Mouse (Mus musculus): Measurements from ENCODE around the gene Mael. TPM values are rescaled to one million over a fixed set of nuclear protein-coding genes. Genes with fewer than 3 reads are reported as not detected.

The Mael gene
- polyA plus RNA-seq, 2 experiments = 0.04 TPM; not detected in 1

DNA sequence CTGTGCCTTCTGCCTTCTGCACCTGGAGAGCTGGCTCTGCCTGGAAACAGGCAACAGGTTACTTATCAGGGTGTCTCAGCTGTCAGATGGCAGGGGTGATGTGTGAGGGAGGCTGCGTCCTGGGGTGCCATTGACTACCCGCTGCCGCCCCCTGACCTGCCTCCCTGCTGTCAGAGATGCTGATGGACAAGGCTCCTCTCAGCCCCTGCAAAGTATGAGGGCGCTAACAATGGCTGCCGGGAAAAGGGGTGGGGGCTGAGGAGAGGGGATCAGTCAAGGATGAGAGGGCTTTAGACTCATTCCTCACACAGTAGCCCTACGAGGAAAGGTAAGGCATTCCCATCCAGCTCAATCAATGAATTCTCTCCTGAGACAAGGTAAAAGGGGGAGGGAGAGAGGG, 17.8 kb upstream of the Mael start:
- Histone ChIP-seq H3K27ac (replicated peaks; ENCODE audit: low read depth, low read length) (no peak overlapping the region), H3K4me3 (replicated peaks; ENCODE audit: low read length) (no peak overlapping the region), H3K4me2 (replicated peaks; ENCODE audit: low read depth, low read length, severe bottlenecking) (no peak overlapping the region), H3K27me3 (ENCODE audit: control insufficient read depth, insufficient read depth, low read length) (peaks cover 18% of the 10 kb centered on the region), H3K4me1 (ENCODE audit: control insufficient read depth, insufficient read depth, low read length) (no peaks in the 10 kb centered on the region), H3K9me3 (ENCODE audit: control insufficient read depth, low read length) (no peaks in the 10 kb centered on the region), H3K9ac (ENCODE audit: low read depth, low read length, severe bottlenecking) (no peak overlapping the region), H3K36me3 (ENCODE audit: control insufficient read depth, insufficient read depth, low read length) (no peaks in the 10 kb centered on the region)
- TF ChIP-seq POLR2A (IDR thresholded peaks at IDR 0.05; ENCODE audit: borderline replicate concordance, extremely low read depth, insufficient read depth, insufficient read length) = no peak
- 26% methylated on average over 6 of the region's 6 CpGs for WGBS
- DNase-seq (ENCODE audit: low spot score) (no peak), ATAC-seq (ENCODE audit: low FRiP score, low read depth) (no peak)

DNA sequence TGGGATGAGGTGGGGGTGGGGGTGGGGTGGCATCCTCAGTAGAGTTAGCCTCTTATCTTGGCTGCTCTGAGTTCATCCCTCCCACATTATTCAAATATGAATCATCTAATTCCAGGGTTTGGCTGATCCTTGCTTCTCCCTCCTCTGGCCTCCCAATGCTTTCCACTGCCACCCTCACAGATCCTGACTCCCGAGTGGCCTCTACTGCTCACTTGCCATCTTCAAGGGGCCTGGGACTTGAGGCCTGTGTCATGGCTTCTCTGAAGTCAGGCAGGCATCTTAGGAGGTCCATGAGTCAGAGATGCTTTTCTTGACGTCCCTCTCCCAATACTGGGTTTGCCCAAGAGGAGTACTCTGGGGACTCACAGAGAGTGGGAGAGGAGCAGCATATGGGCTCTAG, 17.1 kb upstream of the Mael start:
- H3K4me2 ChIP-seq (replicated peaks; ENCODE audit: low read depth, low read length, severe bottlenecking) = no peak overlapping the region
- no peak overlapping the region for H3K27ac ChIP-seq (replicated peaks; ENCODE audit: low read depth, low read length)
- H3K4me1 ChIP-seq (ENCODE audit: control insufficient read depth, insufficient read depth, low read length) = no peaks in the 10 kb centered on the region

DNA sequence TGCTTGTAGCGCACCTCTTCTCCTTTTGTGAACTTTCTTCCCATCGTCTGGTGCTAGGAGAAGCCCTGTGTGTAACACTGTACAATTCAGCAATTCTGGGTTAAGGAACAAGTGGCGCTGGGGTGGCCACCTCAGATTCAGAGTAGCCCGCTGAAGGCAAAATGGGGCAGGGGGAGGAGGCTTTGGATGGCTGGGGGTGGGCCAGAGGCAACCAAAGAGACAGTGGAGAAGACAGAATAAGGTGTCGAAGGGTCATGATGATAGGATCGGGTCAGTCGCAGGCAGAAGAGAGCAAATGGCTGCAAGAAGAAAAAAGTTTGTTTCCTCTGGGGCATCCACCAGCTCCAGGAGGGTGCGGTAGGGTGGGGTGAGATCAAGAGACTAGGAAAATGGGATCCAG, 16.5 kb upstream of the Mael start:
- H3K36me3 ChIP-seq (ENCODE audit: control insufficient read depth, insufficient read depth, low read length) = no peaks in the 10 kb centered on the region
- WGBS = 37% methylated on average over 8 of the region's 8 CpGs
- no peaks in the 10 kb centered on the region for H3K4me1 ChIP-seq (ENCODE audit: control insufficient read depth, insufficient read depth, low read length)
- ATAC-seq (ENCODE audit: low FRiP score, low read depth) (no peak), DNase-seq (ENCODE audit: low spot score) (no peak)
- no peak for TF ChIP-seq POLR2A (IDR thresholded peaks at IDR 0.05; ENCODE audit: borderline replicate concordance, extremely low read depth, insufficient read depth, insufficient read length)
- H3K27me3 ChIP-seq (ENCODE audit: control insufficient read depth, insufficient read depth, low read length) = peaks cover 18% of the 10 kb centered on the region
- no peak overlapping the region for H3K9ac ChIP-seq (ENCODE audit: low read depth, low read length, severe bottlenecking)
- no peaks in the 10 kb centered on the region for H3K9me3 ChIP-seq (ENCODE audit: control insufficient read depth, low read length)
- no peak overlapping the region for H3K27ac ChIP-seq (replicated peaks; ENCODE audit: low read depth, low read length)
- H3K4me3 ChIP-seq (replicated peaks; ENCODE audit: low read length) = no peak overlapping the region
- no peak overlapping the region for H3K4me2 ChIP-seq (replicated peaks; ENCODE audit: low read depth, low read length, severe bottlenecking)

More for the DNA sequence above, 17.1 kb upstream of the Mael start:
- H3K9ac ChIP-seq (ENCODE audit: low read depth, low read length, severe bottlenecking) = no peak overlapping the region
- no peak overlapping the region for H3K4me3 ChIP-seq (replicated peaks; ENCODE audit: low read length)
- DNase-seq (ENCODE audit: low spot score) (no peak), ATAC-seq (ENCODE audit: low FRiP score, low read depth) (no peak)
- no peaks in the 10 kb centered on the region for H3K9me3 ChIP-seq (ENCODE audit: control insufficient read depth, low read length)
- TF ChIP-seq POLR2A (IDR thresholded peaks at IDR 0.05; ENCODE audit: borderline replicate concordance, extremely low read depth, insufficient read depth, insufficient read length) = no peak
- H3K27me3 ChIP-seq (ENCODE audit: control insufficient read depth, insufficient read depth, low read length) = peaks cover 18% of the 10 kb centered on the region
- no peaks in the 10 kb centered on the region for H3K36me3 ChIP-seq (ENCODE audit: control insufficient read depth, insufficient read depth, low read length)
- 42% methylated on average over 2 of the region's 2 CpGs for WGBS

DNA sequence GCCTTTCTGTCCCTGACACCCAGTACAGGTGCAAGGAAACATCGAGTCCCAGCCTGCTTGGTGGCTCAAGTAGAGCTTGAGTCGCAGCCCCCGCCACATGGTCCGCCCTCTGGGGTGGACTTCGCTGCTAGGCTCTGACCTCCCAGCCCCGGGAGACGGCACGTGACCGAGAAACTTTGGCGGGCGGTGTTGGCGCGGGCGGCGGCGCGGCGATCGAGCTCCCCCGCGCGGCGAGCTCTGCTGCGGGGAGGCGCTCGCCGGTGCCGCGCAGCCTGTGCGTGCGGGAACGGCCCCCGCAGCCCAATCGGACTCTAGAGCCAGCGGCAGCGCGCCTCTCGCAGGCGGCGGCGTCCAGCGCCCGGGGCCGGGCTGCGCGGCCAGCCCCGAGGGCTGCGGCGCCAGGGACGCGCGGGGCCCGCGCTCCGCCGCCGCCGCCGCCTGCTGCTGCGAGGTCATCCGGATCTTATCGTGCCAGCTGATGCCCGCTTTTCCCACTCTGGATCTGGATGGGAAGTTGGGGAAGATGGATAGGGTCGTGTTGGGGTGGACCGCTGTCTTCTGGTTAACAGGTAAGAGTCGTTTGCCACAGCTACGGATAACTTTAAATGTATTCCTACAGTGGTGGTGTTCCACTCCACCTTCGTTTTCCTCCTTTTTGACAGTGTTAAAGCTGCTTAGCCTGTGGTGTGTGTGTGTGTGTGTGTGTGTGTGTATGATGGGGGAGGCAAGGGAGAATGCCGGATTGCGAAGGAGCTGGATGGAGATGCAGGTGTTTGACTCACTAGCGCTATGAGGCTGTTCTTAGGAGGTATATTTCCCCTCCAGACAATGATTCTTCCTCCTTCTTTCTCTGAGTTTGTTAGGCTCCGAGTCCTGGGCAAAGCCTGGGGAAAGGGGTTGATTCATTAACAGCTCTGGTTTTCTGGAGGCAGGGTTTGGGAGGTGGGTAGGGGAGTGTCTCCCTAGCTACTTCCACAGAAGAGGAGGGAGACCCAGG, 15.6 kb upstream of the Mael start, which contains the start of gene Ildr2:
TSS of gene Ildr2 (plus strand) at position 242 of the 997 bp plus-strand sequence.
- DNase-seq (ENCODE audit: low spot score) (no peak), ATAC-seq (ENCODE audit: low FRiP score, low read depth) (peak; percentile 67)
- TF ChIP-seq POLR2A (IDR thresholded peaks at IDR 0.05; ENCODE audit: borderline replicate concordance, extremely low read depth, insufficient read depth, insufficient read length) = no peak
- 1% methylated on average over 62 of the region's 72 CpGs for WGBS
- H3K4me1 ChIP-seq (ENCODE audit: control insufficient read depth, insufficient read depth, low read length) = no peaks in the 10 kb centered on the region
- peak within 1 kb of the TSS; percentile 49 for H3K4me3 ChIP-seq (replicated peaks; ENCODE audit: low read length)
- peaks cover 18% of the 10 kb centered on the region for H3K27me3 ChIP-seq (ENCODE audit: control insufficient read depth, insufficient read depth, low read length)
- H3K27ac ChIP-seq (replicated peaks; ENCODE audit: low read depth, low read length) = no peak within 1 kb of the TSS
- no peaks in the 10 kb centered on the region for H3K9me3 ChIP-seq (ENCODE audit: control insufficient read depth, low read length)
- H3K4me2 ChIP-seq (replicated peaks; ENCODE audit: low read depth, low read length, severe bottlenecking) = peak within 1 kb of the TSS; percentile 91
- no peaks in the 10 kb centered on the region for H3K36me3 ChIP-seq (ENCODE audit: control insufficient read depth, insufficient read depth, low read length)
- peak within 1 kb of the TSS; percentile 55 for H3K9ac ChIP-seq (ENCODE audit: low read depth, low read length, severe bottlenecking)

DNA sequence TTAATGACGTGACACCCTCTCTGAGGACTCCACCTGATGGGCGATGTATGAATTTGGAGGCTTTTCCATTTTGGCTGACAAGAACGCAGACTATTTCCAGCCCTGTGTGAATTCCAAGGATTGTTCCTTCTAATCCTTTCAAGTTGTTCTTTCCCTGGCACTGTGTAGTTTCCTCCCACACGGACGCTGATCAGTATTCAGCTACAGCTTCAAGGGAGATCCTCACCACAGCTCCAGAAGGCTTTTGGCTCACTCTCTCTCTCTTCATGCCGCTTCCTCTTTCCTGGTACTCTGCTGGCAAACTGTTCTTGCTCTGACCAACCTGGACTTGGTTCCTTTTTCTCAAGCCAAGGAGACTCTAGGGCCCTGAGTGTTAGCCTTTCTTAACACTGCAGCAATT, 5.7 kb upstream of the Mael start:
- no peak for DNase-seq (ENCODE audit: low spot score)
- Histone ChIP-seq H3K36me3 (ENCODE audit: control insufficient read depth, insufficient read depth, low read length) (no peaks in the 10 kb centered on the region), H3K9me3 (ENCODE audit: control insufficient read depth, low read length) (no peaks in the 10 kb centered on the region), H3K27ac (replicated peaks; ENCODE audit: low read depth, low read length) (no peak overlapping the region), H3K9ac (ENCODE audit: low read depth, low read length, severe bottlenecking) (no peak overlapping the region), H3K27me3 (ENCODE audit: control insufficient read depth, insufficient read depth, low read length) (no peaks in the 10 kb centered on the region), H3K4me3 (replicated peaks; ENCODE audit: low read length) (no peak overlapping the region), H3K4me2 (replicated peaks; ENCODE audit: low read depth, low read length, severe bottlenecking) (no peak overlapping the region), H3K4me1 (ENCODE audit: control insufficient read depth, insufficient read depth, low read length) (no peaks in the 10 kb centered on the region)
- 81% methylated on average over 6 of the region's 6 CpGs for WGBS
- TF ChIP-seq POLR2A (IDR thresholded peaks at IDR 0.05; ENCODE audit: borderline replicate concordance, extremely low read depth, insufficient read depth, insufficient read length) = no peak
- ATAC-seq (ENCODE audit: low FRiP score, low read depth) = no peak
